Mouse (Mus musculus) lung, postnatal 36 days (tissue): ENCODE measurements around the gene Ipcef1.
A peak's percentile ranks its signal among the peaks of the same experiment; 100 is the strongest.

Experiments
- DNase-seq: peaks from one replicate; pipeline ENCODE4 v3.0.0; 2022; ENCODE audit warnings: mixed read lengths

The Ipcef1 gene

DNA sequence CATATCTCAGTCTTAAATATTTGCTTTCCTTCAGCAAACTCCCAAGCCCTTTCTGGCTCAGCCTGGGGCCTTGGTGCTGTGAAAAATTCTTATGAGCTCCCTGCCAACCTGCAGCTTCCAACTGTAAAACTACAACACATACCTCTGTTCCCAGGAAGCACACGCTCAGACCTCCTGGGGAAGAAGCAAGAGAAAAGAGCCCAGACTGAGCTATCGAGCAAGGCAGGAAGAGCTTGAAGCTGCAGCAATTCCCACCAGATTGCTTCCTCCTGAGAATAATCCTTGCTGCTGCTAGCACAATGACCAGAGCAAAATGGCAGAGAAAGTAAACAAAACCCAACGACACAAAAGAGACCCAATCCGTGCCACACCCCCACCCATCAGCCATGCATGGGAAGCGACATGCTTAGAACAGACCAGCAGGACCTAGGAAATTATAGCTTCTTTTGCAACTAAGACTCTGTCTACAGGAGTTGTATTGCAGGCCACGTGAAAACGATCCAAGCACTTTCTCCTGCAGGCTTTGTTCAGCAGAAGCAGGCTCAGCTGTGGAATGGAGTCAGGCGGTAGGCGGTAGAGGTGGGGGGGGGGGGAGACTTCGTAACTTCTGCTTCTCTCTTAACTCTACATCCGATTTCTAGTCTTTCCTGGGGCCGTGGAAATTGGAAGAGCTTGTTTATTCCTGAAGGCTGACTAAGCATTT, at the start of gene Ipcef1:
Ipcef1 (minus strand) TSS at position 164 of the 703 bp plus-strand sequence.
- no peak for DNase-seq

DNA sequence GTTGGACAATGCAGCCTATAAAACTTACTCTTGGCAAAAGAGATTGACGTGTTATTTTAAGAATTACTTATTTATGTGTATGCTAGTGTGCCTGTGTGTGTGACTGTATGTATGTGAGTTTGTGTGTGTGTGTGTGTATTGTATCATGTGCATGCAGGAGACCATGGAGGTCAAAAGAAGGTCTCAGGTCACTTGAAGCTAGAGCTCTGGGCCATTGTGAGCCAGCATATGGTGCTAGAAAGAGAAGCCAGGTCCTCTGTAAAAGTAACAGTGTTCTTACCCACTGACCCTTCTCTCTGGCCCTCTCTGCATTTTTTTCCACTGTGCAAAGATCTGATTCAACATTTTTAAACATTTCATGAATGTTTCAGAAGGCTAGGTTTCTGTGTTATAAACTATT, 25.7 kb upstream of the Ipcef1 start:
- no peak for DNase-seq

DNA sequence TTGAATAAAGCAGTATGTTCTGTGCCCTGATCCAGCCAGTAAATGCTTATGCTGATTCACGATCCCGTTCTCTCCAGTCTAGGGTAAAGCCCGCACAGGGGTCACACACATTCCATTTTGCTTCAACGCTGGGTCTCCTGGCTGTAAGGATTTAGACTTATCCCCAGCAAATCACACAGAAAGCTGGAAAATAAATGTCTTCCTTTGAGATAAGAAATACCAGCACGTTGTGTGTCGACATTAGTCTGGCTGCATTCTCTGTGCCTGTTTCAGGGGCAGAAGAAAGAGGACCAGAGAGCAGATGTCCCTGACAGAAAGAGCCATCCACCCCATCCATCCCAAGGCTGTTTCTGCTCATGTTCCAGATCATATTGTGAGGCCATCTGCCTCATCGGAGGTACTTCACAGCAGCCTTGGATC, 25.1 kb upstream of the Ipcef1 start:
- DNase-seq = no peak

DNA sequence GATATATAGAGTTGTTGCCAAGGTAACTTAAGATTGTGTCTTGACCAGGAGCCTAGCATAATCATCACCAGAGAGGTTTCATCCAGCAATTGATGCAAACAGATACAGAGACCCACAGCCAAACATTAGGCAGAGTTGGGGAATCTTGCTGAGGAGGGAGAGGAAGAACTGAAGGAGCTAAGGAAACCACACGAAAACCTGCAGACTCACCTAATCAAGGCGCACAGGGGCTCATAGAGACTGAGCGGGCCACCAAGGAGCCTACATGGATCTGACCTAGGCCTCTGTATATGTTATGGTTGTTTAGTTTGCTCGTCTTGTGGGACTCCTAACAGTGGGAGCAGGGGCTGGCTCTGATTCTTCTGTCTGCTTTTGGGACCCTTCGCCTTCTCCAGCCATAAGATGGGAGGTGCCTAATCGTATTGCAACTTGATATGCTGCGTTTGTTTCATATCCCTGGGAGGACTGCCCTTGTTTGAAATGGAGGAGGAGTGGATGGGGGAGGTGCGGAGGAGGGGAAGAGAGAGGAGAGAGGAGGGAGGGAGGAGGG, 24.5 kb upstream of the Ipcef1 start:
- DNase-seq = no peak

DNA sequence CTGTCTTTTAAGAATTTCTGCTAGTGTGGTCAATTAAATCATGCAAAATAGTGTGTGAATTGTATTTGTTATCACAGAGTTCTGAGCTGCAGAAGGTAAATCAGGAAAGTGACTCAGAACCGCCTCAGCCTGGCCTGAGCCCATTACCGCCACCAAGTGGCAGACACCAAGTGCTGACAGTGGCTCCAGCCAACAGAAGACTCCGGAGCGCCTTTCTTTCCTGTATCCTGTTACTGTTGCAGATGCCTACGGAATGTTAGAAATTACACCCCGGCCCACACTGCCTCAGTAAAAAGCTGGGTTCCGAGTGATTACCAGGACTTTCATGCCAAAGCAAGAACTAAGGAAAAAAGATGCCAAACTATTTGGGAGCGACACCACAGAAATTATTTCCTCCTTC, 23.9 kb upstream of the Ipcef1 start:
- DNase-seq = peak; percentile 85

DNA sequence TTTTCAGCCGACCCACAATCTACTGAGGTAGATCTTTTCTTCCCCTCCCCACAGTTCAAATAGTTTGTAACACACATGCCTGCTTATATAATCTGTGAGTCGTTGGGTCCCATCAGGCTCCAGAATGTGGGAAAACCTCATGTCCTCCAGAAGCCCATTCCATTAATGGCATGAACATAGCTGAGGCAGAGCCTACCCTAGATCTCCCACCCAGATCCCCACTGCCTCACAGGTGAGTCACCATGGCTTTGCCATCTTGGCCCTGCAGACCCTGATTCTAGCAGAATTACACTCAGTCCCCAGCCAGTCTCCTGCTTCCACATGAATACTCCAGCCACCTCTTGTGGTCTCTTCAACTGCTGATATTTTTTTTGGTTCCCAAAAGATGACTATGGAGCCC, 23.4 kb upstream of the Ipcef1 start:
- DNase-seq = no peak

DNA sequence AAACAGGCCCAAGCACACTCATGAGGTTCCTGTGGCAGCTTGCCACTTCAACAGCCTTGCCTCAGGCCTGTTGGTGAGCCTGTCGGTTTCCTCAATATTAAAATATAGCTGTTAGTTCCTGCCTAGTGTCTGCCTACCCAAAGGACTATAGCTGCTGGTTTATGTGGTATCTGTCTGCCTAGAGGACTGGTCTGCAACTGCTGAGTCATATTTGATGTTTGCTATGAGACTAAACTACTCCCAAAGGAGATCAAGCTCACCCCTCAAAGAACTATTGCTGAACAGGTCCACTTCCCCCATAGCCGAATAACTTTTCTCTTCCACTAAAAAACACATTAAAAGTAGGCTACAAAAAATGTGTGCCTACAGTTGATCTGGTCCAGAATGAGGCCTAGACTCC, 22.0 kb upstream of the Ipcef1 start:
- DNase-seq = no peak

DNA sequence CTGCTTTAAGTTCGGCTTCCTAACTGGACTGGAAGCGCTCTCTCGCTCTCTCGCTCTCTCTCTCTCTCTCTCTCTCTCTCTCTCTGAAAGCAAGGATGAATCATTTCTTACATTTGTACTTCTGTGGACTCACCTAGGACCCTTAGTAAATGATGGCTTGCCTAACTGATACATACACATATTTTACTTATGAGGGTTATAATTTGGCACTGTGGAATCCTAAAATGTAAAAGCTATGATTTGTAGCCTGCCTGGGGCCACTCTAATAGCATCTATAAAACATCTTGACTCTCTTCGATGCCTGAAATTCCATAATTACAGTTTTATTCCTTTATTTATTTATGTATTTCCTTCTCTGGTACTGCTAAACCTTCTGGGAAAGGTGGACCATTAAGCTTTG, 18.6 kb upstream of the Ipcef1 start:
- no peak for DNase-seq

DNA sequence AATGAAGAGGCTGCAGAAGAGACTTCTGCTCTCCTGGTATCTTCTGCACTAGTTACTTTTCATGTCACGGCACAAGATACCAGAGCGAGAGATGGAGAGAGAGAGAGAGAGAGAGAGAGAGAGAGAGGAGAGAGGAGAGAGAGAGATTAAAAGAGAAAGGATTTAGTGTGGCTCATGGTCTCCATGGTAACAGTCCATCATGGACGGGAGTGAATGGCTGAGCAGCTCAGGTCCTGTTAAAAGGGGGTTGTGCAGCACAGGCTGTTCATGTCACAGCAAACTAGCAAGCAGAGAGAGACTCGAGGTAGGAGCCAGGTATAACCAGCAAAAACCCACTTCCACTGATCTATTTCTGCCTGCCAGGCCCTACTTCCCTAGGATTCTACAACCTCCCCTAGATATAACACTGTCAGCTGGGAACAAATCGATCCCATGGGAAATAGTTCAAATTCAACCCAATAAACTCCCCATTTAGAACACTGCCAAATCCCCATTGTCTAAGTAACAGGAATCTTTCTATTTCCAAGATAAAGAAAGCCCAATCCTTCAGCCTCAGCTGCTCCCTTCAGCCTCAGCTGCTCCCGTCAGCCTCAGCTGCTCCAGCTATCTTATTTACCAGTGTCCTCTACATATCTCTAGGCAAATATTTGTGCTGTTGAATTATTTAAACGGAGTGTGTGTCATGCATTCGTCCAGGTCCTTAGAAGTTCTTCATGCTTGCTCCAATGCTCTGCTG, 18.0 kb upstream of the Ipcef1 start:
- no peak for DNase-seq

DNA sequence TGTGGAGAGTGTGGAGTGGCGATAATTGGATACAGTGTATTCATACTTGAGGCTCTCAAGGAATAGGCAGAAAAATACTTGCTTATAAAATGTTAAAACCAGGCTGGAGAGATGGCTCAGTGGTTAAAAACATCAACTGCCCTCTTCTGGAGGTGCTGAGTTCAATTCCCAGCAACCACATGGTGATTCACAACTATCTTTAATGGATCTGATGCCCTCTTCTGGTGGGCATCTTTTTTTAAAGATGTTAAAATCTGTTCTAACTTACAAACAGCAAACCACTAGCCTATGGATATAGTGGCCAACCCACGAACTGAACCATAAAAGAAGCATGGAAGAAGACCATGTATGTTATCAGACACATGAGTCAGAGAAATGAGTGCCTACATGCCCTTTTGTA, 16.8 kb upstream of the Ipcef1 start:
- no peak for DNase-seq

DNA sequence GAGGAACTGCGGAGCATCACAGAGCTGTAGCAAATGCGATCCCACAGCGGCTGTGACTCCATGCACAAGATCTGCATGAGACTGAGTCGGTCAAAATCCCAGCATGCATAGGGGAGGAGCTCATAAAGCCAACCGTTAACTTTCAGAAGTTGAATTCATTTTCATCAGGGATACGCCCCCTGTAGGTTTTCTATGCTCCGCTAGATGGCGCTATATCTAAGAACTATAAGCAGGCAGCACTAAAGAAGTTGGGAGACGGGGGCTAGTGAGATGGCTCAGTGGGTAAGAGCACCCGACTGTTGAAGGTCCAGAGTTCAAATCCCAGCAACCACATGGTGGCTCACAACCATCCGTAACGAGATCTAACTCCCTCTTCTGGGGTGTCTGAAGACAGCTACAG, 16.3 kb upstream of the Ipcef1 start:
- peak; percentile 71 for DNase-seq

DNA sequence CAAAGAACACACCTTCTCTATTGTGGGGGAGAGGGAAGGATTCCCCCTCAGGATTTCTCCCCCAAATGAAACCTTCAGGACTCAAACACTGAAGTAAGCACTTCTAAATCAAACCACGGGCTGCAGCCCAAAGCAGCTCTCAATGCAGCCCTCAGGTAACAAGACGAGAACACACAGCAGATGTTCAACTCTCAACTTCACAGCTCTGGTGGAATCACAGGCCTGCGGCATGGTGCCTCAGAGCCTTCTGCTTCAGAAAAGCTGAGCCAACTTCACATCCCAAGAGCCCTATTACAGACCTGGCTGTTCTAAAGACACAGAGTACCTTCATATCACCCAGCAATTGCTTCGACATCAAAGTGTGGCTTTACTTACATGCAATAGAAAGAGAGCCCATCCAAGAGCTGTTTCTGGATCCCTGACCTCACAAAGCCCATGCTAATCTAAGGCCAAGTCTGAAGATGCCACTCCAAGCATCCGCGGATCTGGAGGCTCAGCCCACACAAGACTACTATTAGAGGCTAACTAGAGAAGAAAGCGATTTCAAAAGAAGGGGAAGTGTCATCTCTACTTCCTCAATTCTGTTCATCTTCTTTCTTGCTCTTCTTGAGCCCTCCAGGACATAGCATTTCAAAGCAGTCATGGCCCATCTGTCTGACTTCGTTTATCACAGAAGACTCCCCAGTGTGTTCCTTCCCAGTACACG, 11.6 kb upstream of the Ipcef1 start:
- peak; percentile 37 for DNase-seq

DNA sequence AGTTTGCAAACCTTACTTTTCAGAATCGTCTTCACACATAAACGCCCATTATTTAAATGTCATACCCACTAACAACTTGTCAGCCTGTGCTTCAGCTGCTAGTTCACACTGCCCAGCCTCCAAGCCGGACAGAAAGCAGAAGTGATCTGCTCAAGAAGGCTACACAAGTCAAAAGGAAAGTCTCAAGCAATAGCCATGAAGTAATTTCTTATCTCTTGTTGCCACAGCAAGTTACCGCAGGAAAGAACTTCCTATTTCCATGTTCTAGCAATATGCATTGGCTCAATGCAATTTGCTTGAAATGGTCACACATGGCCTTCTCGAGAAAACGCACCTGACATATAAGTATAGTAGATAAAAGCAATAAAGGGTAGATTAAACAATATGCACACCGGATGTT, 10.7 kb upstream of the Ipcef1 start:
- DNase-seq = peak; percentile 50

DNA sequence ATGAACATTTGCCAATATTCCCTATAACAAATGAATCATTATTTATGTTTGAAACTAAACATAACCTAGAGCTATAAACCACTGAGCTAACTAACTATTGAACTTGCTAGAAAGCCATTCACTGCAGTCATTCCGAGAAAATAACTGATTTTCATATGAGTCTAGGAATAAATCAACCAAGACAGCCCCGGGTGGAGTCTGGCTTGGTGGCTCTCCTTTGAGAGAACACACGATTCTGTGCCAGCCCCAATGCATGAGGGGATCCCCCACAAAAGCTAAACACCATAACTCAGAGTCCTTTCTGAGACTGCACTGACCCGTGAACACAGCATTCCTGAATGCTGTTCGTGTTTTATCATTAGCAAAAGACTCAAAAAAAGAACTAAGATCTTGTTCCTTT, 8.0 kb upstream of the Ipcef1 start:
- no peak for DNase-seq

DNA sequence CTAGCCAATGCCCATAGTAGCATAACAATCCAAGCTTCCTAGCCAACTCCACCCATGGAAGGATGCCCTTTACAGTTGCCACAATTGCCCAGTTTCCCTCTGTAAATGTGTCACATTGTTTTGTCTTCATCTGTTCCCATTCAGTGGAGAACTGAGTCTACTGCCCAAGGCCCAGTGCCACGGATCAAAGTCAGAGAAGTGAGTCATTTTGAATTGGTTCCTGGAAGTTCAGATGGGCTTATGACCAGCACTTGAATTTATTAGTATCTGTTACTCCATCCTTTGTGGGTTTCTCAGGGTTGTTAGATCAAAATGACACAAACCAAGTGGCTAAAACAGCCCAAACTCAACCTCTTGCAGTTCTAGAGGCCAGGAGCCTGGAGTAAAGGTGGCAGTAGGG, 5.3 kb upstream of the Ipcef1 start:
- DNase-seq = no peak

DNA sequence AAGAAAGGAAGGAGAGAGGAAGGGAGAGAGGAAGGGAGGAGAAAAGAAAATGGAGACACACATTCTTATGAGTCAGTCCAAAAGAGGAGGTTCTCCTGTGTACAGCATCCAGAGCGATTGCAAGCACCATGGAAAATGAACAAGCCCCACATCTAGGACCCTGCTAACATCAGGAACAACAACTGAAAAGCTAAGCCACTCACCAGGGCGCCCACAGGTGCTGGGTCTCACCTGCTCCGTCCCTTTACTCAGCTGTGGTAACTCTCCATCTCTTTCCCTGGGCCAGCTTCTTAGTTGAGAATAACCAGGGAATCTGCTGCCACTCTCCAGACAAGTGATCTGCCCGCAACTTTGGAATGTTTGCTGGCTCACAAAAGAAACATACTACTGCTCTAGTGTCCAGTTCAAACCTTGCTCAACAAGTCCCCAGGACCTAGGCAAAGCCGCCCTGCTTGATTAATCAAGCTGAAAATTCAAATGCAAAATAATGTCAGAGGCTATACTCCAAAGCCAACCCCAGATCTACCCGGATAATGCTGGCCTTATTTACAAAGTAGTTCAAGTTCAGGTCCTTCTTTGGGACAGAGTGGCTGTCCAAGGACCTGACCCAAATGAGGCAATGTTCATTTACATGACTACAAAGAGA, 2.4 kb upstream of the Ipcef1 start:
- DNase-seq = no peak

DNA sequence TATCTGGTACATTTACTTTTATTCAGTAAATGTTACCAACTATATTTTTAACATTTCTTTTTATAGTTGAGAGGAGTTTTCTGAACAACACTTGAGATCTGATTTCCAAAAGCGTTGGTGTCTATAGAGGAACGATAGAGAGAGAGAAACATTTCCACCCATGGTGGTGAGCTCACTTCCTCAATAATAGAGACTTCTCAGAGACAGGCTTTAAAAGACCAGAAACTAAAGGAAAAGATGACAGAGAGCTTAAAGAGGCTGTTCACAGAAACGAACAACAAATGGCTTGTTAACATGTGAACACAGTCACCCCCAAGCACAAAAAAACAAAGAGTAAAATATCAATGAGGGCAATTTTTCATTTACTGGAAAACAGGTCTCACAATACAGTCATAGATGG, 2.4 kb downstream of the Ipcef1 start:
- DNase-seq = no peak

DNA sequence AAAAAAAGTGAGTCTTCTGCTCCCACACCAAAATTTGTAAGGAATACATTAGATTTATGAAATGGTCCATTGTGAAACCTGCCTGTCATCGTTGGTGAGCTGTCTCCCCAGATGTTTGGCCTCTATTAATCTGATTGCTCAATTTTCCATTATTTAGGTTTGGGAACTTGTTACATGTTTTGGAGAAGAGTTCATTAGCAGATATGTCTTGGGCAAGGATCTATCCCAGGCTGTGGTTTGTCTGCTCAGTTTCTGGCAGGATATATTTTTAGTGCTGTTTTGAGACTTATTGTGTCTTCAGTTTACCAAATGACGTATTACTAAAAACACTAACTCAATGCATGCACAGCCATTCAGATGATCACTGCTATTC, 4.4 kb downstream of the Ipcef1 start:
- peak; percentile 20 for DNase-seq

DNA sequence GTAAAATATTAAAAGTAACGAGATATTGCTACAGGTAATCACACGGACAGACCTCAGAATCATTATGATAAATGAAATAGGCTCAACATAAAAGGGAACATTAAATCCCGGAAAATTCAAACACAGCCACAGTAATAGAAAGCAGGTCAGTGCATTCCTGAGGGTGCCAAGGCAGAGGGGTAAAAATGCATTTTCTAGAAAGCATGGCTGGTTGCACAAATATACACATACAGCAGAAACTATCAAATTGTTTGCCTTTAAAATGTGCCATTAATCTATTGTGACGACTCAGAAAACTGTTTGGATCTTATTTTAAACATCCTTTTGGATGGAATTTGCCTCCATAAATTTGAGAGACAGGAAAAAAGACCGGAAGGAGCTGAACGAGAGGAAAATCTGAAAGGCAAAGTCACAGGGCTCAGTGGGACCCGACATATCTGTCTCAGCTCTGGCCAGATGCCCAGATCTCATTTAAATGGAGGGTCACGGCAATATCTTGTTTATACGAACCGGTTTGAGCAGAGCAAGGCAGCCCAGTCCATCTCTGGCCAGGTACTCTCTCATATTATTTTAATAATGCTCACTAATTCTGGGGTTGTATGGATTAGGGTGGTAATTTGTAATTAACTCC, 4.9 kb downstream of the Ipcef1 start:
- peak; percentile 15 for DNase-seq

DNA sequence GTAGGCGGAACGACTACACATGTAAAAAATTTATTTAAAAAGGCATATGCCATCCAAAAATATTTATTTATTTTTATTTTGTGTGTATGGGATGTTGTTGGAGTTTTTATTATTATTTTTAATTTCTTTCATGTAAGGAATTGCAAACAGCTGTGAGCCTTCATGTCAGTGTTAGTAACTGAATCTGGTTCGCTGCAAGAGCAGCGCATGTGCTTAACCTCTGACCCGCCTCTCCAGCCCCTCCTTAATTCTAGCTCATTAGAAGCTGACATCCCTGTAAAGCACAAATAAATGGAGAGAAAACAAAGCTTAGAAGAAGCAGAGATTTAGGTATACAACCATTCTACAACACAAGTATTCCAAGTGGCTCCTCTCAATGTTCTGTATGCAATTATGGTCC, 8.4 kb downstream of the Ipcef1 start:
- no peak for DNase-seq

DNA sequence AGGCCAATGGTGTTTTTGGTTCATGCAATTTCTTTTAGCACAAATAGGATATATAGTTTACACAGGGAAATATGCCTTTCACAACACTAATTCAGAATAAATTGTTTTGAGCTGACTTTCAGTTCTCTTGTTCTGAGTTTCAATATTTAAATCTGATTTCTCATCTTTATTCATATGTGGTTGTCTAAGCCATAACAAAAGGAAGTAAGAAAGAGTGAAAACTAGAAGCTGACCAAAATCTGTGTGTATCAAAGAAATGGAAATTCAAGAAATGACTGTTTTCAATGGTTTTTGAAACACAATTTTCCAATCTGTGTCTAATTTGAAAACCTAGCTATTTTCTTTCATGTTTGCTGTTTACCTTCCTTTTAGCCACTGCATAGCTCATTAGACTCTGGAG, 11.2 kb downstream of the Ipcef1 start:
- DNase-seq = no peak

DNA sequence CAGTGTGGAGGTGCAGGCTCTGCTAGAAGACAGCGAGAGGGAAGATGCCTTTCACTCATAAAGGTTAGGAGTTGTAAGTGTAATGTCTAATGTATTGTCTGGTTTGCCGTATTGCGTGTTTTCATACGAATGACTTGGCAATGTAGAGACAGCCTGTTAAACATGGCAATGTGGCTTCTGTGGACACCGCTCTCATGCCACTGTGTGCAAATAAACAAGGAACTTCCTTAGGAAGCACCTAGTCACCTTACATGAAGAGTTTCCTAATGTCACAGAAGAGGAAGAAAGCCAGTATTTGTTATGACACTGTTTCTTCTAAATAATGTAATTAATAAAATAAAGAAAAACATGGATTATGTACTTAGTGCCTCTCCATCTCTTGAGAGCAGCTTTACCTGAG, 15.1 kb downstream of the Ipcef1 start:
- peak; percentile 13 for DNase-seq

DNA sequence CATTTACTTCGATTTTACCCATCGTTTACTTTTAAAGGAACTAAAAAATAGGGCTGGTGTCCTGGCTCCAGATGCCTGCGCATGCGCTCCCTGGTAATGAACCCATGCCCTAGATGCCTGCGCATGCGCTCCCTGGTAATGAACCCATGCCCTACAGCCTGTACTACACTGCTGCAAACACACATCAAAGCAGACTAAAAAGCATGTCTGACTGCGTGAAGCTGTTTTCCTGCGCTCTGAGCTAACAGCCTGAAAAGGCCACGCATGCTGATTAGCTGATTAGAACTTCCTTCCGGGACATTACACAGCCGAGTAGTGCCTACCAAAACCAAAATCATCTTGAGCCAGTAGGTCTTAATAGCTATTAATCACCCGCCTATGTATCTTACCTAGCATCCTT, 16.7 kb downstream of the Ipcef1 start:
- DNase-seq = no peak
